Mouse (Mus musculus): ENCODE results near the gene Nabp2.

Nabp2 gene

DNA sequence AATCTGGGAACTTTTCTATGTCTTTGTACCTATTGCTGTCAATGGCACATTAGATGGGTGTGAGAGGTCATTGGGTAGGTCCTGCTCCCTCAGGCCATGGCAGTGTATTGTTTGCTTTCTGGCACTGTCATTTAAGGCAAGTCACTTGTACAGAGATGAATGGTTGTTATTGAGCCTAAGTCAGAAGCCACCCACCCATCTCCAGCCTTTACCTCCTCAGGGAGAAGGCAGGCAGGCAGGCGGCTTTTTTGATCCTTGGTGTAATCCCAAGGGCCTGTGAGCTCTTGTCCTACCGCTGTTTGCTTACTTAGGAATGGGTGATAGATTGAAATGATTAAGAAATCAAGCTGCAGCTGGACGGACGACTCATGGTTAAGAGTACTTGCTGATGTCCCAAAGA lies 18.2 kb upstream of the Nabp2 start:
- DNase-seq (ENCODE audit: low read depth, low spot score): no peak

DNA sequence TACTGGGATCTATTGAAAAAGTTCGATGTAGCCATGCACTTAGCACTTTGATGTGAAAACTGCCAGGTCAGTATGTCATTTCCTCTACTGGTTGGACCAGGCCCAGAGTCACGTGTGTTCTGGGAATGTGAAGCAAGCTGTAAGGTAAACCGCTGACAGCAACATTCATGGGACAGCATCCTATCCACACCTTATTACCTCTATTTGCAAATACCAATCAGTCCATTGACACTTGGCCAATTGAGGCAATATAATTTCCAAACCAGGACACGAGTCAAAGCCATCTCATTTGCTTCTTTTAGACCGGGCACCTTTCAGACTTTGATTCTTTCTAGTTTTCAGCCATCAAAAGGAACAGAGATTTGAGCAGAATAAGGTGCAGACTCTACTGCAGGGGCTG lies 17.8 kb upstream of the Nabp2 start:
- DNase-seq (ENCODE audit: low read depth, low spot score): no peak

DNA sequence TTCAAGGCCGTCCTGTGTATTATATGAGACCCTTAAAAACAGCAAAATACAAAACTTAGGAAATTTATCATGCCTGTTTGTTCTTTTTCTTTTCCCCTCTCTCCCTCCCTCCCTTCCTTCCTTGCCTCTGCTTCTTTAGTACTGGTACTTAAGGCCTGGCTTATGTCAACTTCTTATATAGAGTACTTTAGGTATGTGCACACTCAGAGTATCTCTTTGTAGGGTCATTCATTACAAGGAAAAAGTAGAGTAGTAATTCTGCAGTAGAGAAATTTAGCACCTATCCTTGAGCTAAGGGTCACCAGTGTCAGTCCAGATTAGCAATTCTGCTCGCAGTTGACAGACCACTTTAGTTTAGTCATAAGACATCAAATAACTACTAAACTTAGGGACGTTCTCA lies 14.0 kb upstream of the Nabp2 start:
- no peak for DNase-seq (ENCODE audit: low read depth, low spot score)

DNA sequence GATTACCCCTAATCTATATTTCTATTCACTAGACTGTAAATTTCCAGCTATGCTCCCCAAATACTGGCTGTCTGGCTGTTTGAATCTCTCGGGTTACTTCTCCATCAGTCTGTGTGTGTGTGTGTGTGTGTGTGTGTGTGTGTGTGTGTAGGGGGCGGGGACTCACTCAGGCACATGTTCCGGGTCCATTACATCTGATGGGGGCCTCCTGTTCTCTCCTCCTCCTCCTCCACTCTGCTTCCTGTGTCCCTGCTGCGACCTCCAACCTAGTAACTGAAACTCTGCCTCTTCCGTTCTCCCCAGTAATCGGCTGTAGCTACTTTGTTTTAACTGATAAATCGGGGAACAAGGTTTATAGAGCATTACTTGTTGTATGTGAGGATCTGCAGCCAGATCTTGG lies 13.3 kb upstream of the Nabp2 start:
- no peak for DNase-seq (ENCODE audit: low read depth, low spot score)

DNA sequence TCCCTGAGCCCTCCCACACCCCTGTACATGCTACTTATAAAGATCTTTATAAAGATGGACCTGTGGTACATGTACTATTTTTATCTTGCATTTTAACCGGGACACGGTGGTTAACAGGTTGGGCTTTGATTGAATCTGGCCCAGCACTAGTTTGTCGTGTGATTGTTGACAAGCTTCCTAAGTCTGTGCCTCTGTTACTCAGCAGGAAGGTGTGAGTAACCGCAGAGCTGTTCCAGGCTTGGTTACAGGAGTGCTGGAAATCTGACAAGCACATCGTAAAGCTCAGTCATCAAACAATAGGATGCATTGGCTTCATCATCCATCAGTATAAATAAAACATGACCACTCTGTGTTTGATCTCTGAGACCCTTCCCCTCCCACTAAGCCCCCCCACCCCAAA lies 11.1 kb upstream of the Nabp2 start:
- no peak for DNase-seq (ENCODE audit: low read depth, low spot score)

DNA sequence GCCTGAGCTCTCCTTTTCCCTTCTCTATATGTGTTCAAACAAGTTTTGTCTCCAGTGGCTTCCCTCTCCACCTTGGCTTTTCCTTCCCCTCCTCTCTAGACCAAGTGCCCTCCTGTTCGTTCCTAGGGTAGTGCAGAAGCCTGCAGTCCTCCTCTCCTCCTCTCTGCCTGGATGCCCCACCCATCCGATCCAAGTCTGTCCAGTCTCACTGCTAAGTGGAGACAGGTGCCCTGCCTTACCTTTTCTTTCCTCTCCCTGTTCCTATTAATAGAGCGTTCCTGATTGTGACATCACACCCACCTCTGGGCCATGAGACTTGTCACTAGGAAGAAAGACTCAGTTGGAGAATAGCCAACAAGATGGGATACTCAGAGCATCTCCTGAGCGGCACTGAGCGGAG lies 3.6 kb upstream of the Nabp2 start:
- no peak for DNase-seq (ENCODE audit: low read depth, low spot score)

DNA sequence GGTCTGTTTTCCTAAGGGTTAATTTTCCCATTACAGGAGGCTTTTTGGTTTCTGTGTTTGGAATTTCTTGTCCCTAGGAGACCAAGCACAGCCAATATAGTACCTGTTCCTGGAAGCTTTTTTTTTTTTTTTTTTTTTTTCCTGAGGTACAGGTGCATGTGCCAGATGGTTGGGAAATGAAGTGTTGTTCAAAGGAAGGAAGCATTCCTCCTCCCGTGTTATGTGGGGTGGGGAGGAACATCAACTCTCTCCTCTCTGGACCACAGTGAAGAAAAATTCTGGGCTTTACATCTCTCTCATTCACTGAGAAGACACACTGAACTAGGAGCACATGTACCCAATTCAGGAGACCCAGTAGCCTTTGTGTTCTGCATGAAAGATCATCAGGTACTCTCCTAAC lies 1.8 kb upstream of the Nabp2 start:
- DNase-seq (ENCODE audit: low read depth, low spot score): no peak

DNA sequence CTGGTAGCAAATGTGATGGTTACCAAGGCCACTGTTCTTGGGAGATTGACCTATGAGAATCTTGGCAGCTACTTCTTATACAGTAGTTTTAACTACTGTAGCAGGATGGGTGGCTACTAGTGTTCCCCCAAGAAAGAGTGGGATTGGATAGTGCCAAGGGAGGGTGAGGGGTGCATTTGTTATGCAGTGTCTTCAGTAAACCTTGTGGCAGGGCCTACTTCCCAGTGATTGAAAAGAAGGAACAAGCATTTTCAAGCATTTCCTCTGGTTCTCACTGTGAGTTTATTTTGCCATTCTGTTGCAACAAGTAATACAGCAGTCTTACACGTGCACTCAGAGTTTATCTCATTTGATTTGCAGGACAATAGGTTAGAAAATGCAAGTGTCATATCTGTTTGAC lies 1.3 kb upstream of the Nabp2 start:
- DNase-seq (ENCODE audit: low read depth, low spot score): no peak

DNA sequence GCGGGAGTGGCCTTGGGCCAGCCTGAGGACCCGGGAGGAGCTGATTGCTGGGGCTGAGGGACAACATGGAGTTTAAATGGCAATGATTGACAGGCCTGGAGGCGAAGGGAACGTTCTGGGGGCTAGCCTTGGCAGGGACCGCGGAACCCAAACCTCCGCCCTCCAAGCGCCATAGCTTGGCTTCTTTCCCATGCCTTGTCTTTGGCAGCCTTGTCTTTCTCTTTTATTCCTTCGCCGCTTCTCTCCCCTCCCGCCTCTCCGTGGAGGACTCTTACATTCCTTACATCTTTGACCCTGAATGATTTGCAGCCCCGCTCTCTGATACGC lies 726 bp upstream of the Nabp2 start:
- no peak for DNase-seq (ENCODE audit: low read depth, low spot score)

DNA sequence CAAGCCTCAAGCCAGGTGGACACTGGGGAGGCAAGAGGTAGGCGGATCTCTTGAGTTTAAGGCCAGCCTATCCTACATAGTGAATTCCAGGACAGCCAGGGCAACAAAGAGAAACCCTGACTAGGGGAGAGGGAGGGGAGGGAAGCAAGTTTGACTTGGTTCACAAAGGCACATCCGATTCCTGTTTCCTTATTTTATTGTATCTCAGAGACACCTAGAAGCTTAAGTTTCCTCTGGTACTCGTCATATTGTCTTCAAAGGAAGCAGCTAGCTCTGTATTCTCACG lies 789 bp downstream of the Nabp2 start:
- DNase-seq (ENCODE audit: low read depth, low spot score): no peak

DNA sequence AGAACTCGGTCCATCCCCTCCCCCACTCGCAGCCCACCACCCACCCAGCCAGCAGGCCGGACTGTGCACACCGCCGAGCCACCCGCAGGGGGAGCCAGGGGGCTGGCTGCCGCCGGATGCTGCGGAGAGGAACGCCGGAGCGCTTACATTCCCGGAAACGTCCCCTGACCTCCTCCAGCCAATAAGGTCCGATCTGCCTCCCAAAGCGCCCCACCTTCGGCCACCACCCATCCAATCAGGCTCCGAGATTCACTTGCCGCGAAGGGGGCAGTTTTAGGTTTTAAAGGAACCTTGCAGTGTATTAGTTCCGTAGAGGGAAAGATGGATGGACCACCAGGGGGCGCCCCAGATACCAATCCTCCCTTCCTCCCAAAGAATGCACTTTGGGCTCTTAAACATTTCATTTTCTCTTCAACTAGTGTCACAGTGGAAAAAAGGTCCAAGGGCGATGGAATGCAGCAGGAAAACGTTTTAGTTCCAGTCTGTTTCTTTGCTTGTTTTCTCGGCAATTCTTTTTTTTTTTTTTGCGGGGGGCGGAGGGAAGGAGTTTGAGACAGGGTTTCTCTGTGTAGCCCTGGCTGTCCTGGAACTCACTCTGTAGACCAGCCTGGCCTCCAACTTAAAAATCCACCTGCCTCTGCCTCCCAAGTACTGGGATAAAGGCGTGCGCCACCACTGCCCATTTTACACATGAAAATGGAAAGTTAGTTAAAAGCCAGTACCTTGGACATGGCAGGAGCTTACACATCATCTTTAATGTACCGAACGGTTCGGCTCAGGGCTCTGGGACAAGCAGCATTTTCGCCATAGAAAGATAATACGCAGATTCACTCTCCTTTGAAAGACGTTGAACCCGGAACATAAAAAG lies 1.4 kb downstream of the Nabp2 start:
- DNase-seq (ENCODE audit: low read depth, low spot score): peak; percentile 98

DNA sequence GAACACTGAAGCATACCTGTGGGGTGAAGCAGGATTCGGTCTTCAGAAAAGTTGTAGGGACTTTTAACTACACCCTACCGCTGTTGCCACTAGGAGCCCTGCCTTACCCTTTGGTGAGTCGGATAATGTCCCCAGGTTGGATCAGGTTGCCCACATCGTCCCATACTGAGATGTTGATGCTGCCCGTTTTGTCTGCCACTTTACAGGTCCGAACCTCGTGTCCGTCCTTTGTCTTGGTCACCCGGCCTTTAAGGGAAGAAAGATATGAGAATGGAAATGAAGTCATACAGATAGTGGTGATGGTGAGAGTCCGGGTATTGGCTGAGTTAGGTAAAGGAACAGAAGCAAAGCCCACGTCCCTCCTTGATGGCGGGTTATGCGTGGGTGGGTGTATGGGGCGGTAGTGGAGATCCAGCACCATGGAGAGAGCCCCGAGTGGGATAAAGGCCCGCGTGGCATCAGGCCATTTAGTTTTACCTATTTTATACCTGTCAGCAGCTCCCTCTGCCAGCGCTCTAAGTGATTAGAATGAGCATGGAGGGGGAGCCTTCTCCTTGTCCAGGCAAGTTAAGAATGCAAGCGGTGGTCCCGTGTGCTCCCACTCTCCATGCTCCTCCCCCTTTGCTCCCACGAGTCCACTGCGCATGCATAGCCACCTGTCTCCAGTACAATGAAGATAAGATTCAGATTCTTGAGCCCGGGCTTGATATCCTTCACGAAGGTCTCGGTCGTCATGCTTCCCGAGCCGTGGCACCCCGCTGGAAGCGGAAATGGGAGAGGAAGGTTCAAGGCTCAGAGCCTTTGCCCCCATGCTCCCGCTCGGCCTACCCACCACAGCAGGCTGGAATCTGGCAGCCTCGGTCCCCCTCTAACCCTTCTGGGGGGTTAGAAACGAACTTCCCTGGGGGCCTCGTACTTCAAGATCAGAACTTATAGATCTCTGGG lies 2.4 kb downstream of the Nabp2 start:
- peak; percentile 32 for DNase-seq (ENCODE audit: low read depth, low spot score)

DNA sequence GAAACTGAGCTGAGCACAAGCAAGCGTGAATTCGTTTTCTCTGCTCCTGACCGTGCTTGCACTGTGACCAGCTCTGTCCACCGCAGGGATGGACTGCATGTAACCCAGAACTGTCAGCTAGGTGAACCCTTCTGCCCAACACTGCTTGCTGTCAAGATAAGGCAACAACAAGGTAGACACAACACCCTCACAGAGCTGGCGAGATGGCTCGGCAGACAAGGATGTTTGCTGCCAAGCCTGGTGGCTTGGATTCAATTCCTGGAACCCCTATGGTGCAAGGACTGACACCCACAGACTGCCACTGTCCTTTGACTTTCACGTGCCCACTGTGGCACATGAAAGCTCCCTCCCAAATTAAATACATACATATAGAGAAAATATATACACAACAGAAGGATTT lies 7.4 kb downstream of the Nabp2 start:
- DNase-seq (ENCODE audit: low read depth, low spot score): no peak

DNA sequence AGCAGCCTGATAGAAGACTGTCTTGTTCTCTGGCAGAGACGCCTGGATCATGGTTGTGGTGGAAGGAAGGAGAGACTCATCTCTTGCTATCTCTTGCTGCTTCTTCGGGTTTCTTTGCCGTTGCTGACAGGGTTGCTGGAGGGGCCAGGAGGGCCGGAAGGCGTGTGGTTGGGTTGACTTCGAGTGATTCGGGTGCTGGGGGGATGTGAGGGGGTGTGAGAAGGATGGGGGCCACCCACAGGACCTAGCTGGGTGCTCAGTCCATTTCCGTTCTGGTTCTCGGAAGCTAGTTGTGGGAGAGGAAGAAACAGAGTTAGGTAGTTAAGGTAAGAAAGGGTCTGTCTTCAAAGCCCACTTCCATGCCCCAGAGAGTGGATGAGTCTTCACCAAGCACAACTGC lies 9.7 kb downstream of the Nabp2 start:
- no peak for DNase-seq (ENCODE audit: low read depth, low spot score)

DNA sequence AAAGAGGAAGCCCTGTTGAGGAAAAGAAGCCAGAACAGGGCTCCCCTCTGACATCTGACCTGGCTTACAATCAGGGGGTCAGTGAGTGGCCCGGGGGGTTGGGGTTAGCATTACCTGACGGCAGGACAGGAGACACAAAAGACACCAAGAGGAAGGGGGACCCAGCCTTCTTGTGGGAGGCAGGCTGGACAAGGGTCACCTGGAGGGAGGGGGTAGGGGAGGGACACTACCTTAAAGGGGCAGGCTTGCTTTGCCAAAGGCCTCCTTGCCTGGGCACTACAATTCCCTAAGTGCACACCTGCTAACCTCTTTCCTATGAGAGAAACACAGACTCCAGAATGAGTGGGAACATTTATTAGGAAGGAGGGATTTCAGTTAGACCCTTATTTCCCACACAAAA lies 10.2 kb downstream of the Nabp2 start, which contains the start of gene Slc39a5:
Slc39a5 (minus strand) TSS at position 174 of the 400 bp plus-strand sequence.
- DNase-seq (ENCODE audit: low read depth, low spot score): no peak

DNA sequence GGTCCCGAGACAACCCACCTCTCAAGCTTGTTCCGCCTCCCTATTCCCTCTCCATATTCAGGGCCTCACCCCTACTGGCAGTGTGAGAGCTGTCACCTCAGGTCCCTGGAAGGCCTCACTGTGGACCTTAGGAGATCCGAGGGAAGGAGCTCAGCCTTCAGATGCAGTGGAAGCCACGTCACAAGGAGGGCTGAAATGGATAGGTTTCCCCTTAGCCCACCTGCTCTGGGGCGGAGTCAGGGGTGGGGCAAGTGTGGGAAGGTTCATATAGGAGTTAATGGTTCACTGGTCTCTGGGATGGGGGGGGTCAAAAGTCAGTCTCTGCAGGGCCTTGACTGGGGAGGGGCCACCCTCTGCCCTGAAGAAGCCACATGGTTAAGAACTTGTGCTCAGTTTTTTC lies 11.0 kb downstream of the Nabp2 start:
- no peak for DNase-seq (ENCODE audit: low read depth, low spot score)

DNA sequence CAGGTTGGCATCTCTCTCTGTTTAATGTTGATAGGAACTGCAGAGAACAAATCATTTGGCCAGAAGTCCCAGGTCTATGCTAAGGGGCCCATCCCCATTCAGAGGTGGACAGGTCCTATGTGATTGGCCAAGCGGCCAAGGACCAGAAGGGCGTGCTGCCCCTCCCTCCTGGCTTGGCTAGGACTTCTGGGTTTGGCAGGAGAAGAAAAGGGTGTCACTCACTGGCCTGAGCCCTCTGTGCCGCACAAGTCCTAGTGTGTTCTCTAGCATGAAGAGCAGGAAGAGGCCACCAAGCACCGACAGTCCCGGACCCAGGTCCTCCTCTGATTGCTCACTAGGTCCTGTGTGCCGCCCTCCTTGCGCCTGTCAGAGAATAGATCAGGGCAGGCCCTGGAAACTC lies 13.8 kb downstream of the Nabp2 start:
- DNase-seq (ENCODE audit: low read depth, low spot score): no peak

DNA sequence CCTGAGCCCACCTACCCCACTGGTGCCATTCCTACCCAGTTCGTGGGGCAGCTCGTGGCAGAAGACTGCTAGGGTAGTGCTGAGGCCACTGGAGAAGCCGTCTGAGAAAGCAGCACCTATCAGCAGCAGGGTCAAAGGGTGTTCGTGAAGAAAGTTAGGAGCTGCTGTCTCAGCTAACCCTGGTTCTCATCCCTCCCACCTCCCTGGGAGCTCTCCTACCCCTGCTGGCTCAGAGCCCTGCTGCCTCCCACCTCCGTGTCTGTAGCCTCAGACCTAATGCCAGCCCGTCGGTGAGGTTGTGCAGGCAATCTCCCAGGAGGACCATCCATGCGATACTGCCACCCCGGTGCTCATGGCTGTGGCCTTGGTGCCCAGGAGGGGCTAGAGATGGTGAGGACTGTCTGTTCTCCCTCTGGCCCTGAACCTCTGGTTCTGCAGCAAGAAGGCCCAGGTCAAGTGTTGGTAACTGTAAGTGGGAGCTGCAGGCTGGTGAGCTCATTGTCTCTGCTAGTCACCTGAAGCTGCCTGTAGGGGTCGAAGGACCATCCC lies 14.5 kb downstream of the Nabp2 start:
- DNase-seq (ENCODE audit: low read depth, low spot score): no peak

DNA sequence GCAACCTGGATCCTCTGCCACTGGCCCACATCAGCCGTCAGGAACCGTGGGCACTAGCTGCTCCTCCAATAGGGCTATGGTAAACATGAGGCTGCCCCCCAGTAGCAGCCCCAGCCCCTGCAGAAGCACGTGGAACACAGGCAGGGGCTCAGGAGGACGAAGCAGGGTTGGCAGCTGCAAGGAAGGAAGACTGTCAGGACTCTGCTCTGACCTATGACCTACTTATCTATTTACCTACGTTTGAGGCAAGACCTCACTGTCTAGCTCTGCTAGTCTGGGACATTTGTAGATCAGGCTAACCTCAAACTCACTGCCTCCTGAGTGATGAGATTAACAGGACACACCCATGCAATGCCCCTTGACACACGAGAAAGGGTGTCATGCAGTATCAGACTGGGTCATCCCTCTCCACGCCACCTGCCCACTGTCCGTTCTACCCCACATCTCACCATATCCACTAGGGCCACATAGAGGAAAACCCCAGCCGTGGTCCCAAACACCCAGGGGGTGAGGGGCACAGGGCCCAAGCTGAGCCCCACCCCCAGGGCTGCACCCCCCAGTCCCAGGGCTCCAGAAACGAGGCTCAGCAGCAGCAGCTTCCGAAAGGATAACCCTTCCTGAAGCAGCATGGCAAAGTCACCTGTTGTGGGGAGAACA lies 15.1 kb downstream of the Nabp2 start:
- DNase-seq (ENCODE audit: low read depth, low spot score): no peak

DNA sequence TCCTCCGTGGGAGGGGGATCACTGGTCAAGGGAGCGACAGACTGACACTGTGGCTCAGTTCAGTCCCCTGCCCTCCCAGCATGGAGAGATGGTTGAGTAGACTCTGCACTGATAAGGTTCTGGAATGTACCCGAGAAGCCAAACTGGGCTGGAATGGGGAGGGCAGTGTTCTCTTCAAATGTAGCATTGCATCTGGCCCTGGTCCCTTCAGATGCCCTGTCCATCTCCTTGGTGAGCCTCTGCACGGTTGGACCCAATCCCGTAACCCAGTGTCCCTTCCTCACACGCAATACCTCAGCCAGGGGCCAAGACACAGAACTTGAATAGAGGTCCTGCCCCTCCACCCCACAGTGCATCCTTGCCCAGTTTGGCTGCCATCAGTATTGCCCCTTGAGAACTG lies 19.4 kb downstream of the Nabp2 start:
- no peak for DNase-seq (ENCODE audit: low read depth, low spot score)

DNA sequence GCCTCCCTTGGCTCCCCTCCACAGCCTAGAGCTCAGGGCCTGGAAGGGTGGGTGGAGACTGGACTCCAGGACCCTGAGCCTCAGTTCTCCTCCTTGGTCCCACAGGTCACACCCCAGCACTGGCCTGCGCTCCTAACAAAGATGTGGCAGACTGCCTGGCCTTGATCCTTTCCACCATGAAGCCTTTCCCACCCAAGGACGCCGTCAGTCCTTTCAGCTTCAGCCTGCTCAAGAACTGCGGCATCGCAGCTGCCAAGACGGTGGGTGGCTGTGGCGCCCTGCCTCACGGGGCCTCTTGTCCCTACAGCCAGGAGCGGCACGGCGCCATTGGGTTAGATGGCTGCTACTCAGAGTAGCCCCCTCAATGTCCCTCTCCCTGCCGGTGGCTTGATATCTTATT lies 20.9 kb downstream of the Nabp2 start:
- DNase-seq (ENCODE audit: low read depth, low spot score): no peak

DNA sequence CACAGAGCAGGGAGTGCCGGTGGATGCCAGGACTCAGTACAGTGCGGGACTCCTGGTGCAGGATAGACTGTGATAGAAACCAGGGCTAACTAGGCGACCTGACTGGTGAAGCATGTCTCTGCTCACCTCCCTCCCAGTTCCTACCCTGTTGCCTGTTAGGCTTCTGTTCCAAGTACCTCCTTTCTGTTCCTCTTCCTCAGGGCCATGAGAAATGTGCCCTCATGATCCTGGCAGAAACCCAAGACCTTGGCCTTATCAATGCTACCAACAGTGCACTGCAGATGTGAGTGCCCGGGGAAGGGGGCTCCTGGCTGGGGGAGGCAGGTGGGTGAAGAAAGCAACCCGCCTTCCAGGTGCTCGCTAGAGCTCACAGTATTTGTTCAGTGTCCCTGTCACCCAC lies 21.7 kb downstream of the Nabp2 start:
- no peak for DNase-seq (ENCODE audit: low read depth, low spot score)

Data from forelimb bud, embryonic 11.5 days (tissue).